Mouse (Mus musculus): ENCODE data around the gene Ngfr.
A peak's percentile ranks its signal among the peaks of the same experiment; 100 is the strongest.

Gene Ngfr

DNA sequence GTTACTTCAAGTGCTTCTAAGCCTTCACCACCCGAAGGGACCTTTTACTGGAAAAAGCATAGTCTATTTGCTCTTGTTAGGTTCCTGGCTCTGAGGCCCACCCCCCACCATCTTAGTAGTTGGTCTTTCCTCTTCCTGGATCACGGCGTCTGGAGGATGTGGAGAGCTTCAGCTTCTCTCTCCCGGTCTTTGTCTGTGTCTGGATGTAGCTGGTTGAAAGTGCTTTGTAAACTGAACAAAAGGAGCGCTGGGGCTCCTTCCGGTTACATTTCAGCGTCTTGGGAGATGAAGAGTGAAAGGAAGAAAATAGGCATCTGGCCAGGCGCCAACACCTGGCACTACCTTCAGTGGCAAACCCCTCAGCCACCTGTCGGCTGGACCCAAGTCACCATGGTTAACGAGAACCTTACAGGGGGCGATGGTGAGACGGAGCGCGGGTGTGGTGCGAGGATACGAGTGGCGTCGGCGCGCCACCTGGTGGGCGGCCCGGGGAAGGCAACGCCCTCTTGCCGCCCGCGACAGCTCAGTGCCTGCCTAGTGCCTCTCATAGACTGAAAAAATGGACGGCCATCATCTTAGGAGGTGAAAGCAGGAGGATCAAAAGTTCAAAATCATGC, 67.0 kb downstream of the Ngfr start:
- peak; percentile 82 to 97 for DNase-seq (ENCODE audit: low spot score in 2 of 2)

DNA sequence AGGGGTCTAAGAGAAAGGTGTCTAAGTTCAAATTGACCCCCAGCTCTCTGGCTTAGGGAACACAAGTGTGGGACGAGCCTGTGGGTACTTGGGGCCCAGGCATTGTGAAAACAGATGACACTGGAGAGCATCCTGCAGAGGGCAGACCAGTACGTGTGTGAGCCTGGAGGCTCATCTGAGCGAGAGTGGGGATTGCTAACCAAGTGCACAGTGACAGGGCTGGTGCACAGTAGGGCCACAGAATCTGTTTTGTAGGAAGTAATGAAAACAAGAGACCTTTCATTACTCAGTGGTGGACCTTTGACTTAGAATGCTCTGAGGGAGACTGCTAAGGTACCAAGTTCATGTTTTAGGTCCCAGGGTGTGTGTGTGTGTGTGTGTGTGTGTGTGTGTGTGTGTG, 67.5 kb downstream of the Ngfr start:
- no peak for DNase-seq (ENCODE audit: low spot score in 2 of 2)

DNA sequence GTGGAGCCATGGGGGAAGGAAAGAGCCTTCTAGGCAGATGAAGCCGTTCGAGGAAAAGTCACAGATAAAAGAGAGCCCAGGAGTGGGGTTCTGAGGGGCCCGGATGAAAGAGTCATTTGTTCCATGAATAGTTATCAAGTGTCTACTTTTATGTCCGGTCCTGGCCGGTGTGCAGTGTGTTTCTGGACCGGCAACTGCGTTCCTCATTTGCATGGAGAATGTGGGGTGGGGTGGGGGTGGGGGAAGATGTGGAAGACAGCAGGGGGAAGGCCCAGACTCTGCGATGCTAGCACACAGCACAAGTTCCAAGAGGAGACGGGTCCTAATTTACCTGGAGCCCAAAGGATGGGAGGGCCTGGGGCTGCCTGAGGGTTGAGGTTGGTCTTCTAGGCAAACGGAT, 68.2 kb downstream of the Ngfr start:
- no peak for DNase-seq (ENCODE audit: low spot score in 2 of 2)

All from cerebellum, postnatal 4 days (tissue).